Mouse (Mus musculus) thymus, adult 2 months (tissue): ENCODE results near the gene Asxl1. TPM values are rescaled to one million over a fixed set of nuclear protein-coding genes. Genes with fewer than 3 reads are reported as not detected.

ENCODE experiments used
- DNase-seq: peaks from one replicate; pipeline ENCODE4 v3.0.0; 2021
- H3K27ac ChIP-seq: fragments of 200-500 bp; 2 replicates; pipeline ENCODE4 v1.5.1; 2012; ENCODE audit warnings: low read length, control low read depth; ENCODE audit not compliant: control insufficient read depth, insufficient read depth
- H3K27me3 ChIP-seq: fragments of 200-500 bp; 2 replicates; pipeline ENCODE4 v1.6.1; 2012; ENCODE audit warnings: mild to moderate bottlenecking, low read length, moderate library complexity, mixed read lengths; ENCODE audit not compliant: control insufficient read depth, insufficient read depth
- H3K36me3 ChIP-seq: fragments of 200-500 bp; 2 replicates; pipeline ENCODE4 v1.6.1; 2012; ENCODE audit warnings: mild to moderate bottlenecking, low read length, moderate library complexity; ENCODE audit not compliant: control insufficient read depth, insufficient read depth
- H3K4me1 ChIP-seq: fragments of 200-500 bp; replicated peaks from 2 replicates; pipeline ENCODE4 v1.6.1; 2012; ENCODE audit warnings: low read length; ENCODE audit not compliant: control insufficient read depth, insufficient read depth
- H3K4me3 ChIP-seq: fragments of 200-500 bp; 2 replicates; pipeline ENCODE4 v1.5.1; 2012; ENCODE audit warnings: mild to moderate bottlenecking, low read length, control low read depth, moderate library complexity; ENCODE audit not compliant: control insufficient read depth, insufficient read depth
- CTCF ChIP-seq: fragments of 200-500 bp; IDR thresholded peaks from 2 replicates; pipeline ENCODE4 v1.5.1; 2012; ENCODE audit warnings: mild to moderate bottlenecking, control low read depth, low read length, moderate library complexity, borderline replicate concordance; ENCODE audit not compliant: control insufficient read depth, poor library complexity, insufficient read depth; ENCODE audit errors: extremely low read depth
- POLR2A ChIP-seq: fragments of 200-500 bp; IDR thresholded peaks from 2 replicates; pipeline ENCODE4 v1.6.1; 2012; ENCODE audit warnings: mild to moderate bottlenecking, low read length, control low read depth, moderate library complexity; ENCODE audit not compliant: control insufficient read depth, poor library complexity, insufficient read depth; ENCODE audit errors: extremely low read depth
- WGBS: fragments of 180-500 bp; shearing (Covaris S2); methylation state at CpG from one replicate; pipeline ENCODE4 v1.1.7; 2018; 5-methylcytosine and 5-hydroxymethylcytosine counted together
- polyA plus RNA-seq: library from polyadenylated mRNA; depleted of rRNA; stranded (reverse); fragments of >200 nt; gene quantifications from 2 replicates; pipeline ENCODE4 v1.2.3, GENCODE M21; 2012

Asxl1 gene
- polyA plus RNA-seq, 1 experiment: 30.1 TPM

GRCm38 (mm10) chr2:153443434-153444240 lies 98.0 kb downstream of the Asxl1 start:
- no peak overlapping the region for H3K27ac ChIP-seq
- H3K4me1 ChIP-seq: peaks cover 21% of the 10 kb centered on the region
- no peaks in the 10 kb centered on the region for H3K36me3 ChIP-seq
- TF ChIP-seq CTCF (no peak), POLR2A (no peak)
- DNase-seq: peak; percentile 54
- H3K4me3 ChIP-seq: peak overlapping the region; percentile 68
- no peaks in the 10 kb centered on the region; the same call in 1 of the 2 replicates for H3K27me3 ChIP-seq
- under 1% methylated on average over 59 of the region's 59 CpGs for WGBS

GRCm38 (mm10) chr2:153444254-153445136 lies 98.9 kb downstream of the Asxl1 start:
- H3K4me1 ChIP-seq: peaks cover 21% of the 10 kb centered on the region
- H3K27ac ChIP-seq: no peak overlapping the region
- no peaks in the 10 kb centered on the region; the same call in 1 of the 2 replicates for H3K27me3 ChIP-seq
- no peak for TF ChIP-seq CTCF
- no peak for TF ChIP-seq POLR2A
- under 1% methylated on average over 44 of the region's 64 CpGs for WGBS
- peak overlapping the region; percentile 68 for H3K4me3 ChIP-seq
- H3K36me3 ChIP-seq: no peaks in the 10 kb centered on the region
- peak; percentile 26 for DNase-seq

GRCm38 (mm10) chr2:153445137-153446016 lies 99.7 kb downstream of the Asxl1 start:
- WGBS: under 1% methylated on average over 58 of the region's 59 CpGs
- no peaks in the 10 kb centered on the region for H3K36me3 ChIP-seq
- TF ChIP-seq CTCF (no peak), POLR2A (no peak)
- no peaks in the 10 kb centered on the region; the same call in 1 of the 2 replicates for H3K27me3 ChIP-seq
- peak overlapping the region; percentile 45 for H3K4me3 ChIP-seq
- no peak overlapping the region for H3K27ac ChIP-seq
- peak; percentile 21 for DNase-seq
- H3K4me1 ChIP-seq: peaks cover 21% of the 10 kb centered on the region

- Histone ChIP-seq H3K4me1 (peaks cover 21% of the 10 kb centered on the region), H3K27me3 (no peaks in the 10 kb centered on the region; the same call in 1 of the 2 replicates), H3K4me3 (no peak overlapping the region), H3K36me3 (no peaks in the 10 kb centered on the region), H3K27ac (no peak overlapping the region)
- TF ChIP-seq CTCF (no peak), POLR2A (no peak)
- 3% methylated on average over 8 of the region's 8 CpGs for WGBS
- DNase-seq: peak; percentile 57
Measured at GRCm38 (mm10) chr2:153446017-153446408, 100.4 kb downstream of the Asxl1 start.

GRCm38 (mm10) chr2:153446476-153446875 lies 100.8 kb downstream of the Asxl1 start:
- no peak overlapping the region for H3K27ac ChIP-seq
- H3K36me3 ChIP-seq: no peaks in the 10 kb centered on the region
- TF ChIP-seq CTCF: no peak
- no peak for TF ChIP-seq POLR2A
- peaks cover 21% of the 10 kb centered on the region for H3K4me1 ChIP-seq
- no peaks in the 10 kb centered on the region; the same call in 1 of the 2 replicates for H3K27me3 ChIP-seq
- no peak overlapping the region for H3K4me3 ChIP-seq
- WGBS: 35% methylated on average over 4 of the region's 4 CpGs
- no peak for DNase-seq

- no peaks in the 10 kb centered on the region; the same call in 1 of the 2 replicates for H3K27me3 ChIP-seq
- TF ChIP-seq POLR2A (no peak), CTCF (no peak)
- no peak overlapping the region for H3K27ac ChIP-seq
- H3K4me1 ChIP-seq: peaks cover 21% of the 10 kb centered on the region
- 98% methylated on average over 3 of the region's 3 CpGs for WGBS
- no peak overlapping the region for H3K4me3 ChIP-seq
- no peaks in the 10 kb centered on the region for H3K36me3 ChIP-seq
- no peak for DNase-seq
Measured at GRCm38 (mm10) chr2:153447719-153448118, 102.1 kb downstream of the Asxl1 start.
